Mouse (Mus musculus) hindbrain, embryonic 16.5 days (tissue): ENCODE data around the gene Kdm4d. TPM values are rescaled to one million over a fixed set of nuclear protein-coding genes. Genes with fewer than 3 reads are reported as not detected.

ENCODE experiments used
- ATAC-seq: fragments of 200-750 bp; cut with Nextera tagmentation; 2 replicates; pipeline ENCODE4 v1.8.0; 2017; ENCODE audit warnings: moderate TSS enrichment, moderate library complexity
- H3K27ac ChIP-seq: fragments of 300-500 bp; sonication (generic); 2 replicates; pipeline ENCODE4 v1.5.1; 2014; ENCODE audit warnings: low read depth, mild to moderate bottlenecking, control low read depth, low read length, moderate library complexity
- H3K27me3 ChIP-seq: fragments of 300-500 bp; sonication (generic); replicated peaks from 2 replicates; pipeline ENCODE4 v1.6.1; 2014; ENCODE audit warnings: low read length; ENCODE audit not compliant: control insufficient read depth, insufficient read depth
- H3K36me3 ChIP-seq: fragments of 300-500 bp; sonication (generic); 2 replicates; pipeline ENCODE4 v1.6.1; 2014; ENCODE audit warnings: mild to moderate bottlenecking, low read length, moderate library complexity, mixed read lengths; ENCODE audit not compliant: control insufficient read depth, insufficient read depth
- H3K4me1 ChIP-seq: fragments of 300-500 bp; sonication (generic); 2 replicates; pipeline ENCODE4 v1.6.1; 2014; ENCODE audit warnings: low read depth, low read length; ENCODE audit not compliant: control insufficient read depth, insufficient read depth
- H3K4me2 ChIP-seq: fragments of 300-500 bp; sonication (generic); 2 replicates; pipeline ENCODE4 v1.6.1; 2014; ENCODE audit warnings: mild to moderate bottlenecking, low read length, control low read depth, moderate library complexity
- H3K4me3 ChIP-seq: fragments of 300-500 bp; sonication (generic); 2 replicates; pipeline ENCODE4 v1.5.1; 2014; ENCODE audit warnings: mild to moderate bottlenecking, low read length, control low read depth, moderate library complexity
- H3K9ac ChIP-seq: fragments of 300-500 bp; sonication (generic); 2 replicates; pipeline ENCODE4 v1.6.1; 2014; ENCODE audit warnings: low read depth, mild to moderate bottlenecking, control low read depth, low read length, moderate library complexity
- H3K9me3 ChIP-seq: fragments of 300-500 bp; sonication (generic); 2 replicates; pipeline ENCODE4 v1.6.1; 2014; ENCODE audit warnings: mild to moderate bottlenecking, low read length, moderate library complexity; ENCODE audit not compliant: control insufficient read depth
- WGBS: fragments of 180-500 bp; shearing (Covaris S2); extraction: QIAGEN DNeasy Blood & Tissue Kit; methylation state at CpG from one replicate; pipeline ENCODE4 v1.1.7; 2014; 5-methylcytosine and 5-hydroxymethylcytosine counted together
- polyA plus RNA-seq: library from polyadenylated mRNA; unstranded; fragments of >200 nt; fragmentation: Nextera tagmentation; extraction: Ambion mirVana; gene quantifications from 2 replicates; pipeline ENCODE4 v1.2.1, GENCODE M21; 2015

Kdm4d gene
- polyA plus RNA-seq: 1.2 and 1.3 TPM in 2 replicates

DNA sequence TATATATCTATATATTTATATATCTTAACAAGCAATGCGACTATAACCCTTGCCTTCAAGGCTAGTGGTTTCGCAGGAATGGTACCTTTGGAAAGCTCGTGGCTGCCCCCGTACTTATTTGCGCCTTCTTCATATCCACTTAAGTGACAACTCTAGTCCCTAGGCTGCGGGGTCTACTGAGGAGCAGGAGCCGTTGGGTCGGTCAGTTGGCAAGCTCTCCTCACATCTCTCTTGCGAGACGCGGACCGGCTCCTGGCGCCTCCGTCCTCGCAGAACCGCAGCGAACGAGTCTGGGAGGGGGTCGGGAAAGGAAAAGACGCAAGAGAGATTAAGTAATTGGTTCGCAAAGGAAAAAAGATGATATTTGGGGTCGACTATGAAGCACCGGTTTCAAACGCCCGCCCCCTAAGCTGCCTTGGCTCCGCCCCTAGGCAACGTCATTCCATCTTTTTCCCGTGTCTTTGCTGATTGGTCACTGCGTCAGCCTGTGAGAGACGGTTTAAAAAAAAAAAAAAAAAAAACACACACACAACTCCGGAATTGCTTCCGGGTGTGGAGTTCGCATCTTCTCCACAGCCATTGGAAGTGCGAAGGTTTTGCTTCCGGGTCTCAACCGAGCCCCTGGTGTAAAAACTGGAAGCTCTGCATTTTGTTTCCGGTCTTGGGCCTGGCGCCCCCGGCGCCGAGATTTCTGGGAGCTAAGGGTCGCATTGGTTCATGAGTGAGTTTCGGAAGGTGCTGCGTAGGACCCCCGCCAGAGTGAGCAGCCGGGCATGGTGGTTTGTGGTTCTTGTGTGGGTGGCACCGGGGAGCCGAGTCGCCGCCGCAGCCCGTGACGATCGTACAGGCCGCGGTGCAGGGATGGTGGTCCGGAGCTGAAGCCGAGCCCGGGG lies at the start of gene Kdm4d, which contains the start of gene Cwc15:
Kdm4d (minus strand) TSS at position 460 of the 893 bp plus-strand sequence.
Cwc15 (plus strand) TSS at position 595 of the 893 bp plus-strand sequence.
- ATAC-seq: peak; percentile 99
- peak within 1 kb of the TSS; percentile 86 for H3K9ac ChIP-seq
- WGBS: under 1% methylated on average over 59 of the region's 59 CpGs

DNA sequence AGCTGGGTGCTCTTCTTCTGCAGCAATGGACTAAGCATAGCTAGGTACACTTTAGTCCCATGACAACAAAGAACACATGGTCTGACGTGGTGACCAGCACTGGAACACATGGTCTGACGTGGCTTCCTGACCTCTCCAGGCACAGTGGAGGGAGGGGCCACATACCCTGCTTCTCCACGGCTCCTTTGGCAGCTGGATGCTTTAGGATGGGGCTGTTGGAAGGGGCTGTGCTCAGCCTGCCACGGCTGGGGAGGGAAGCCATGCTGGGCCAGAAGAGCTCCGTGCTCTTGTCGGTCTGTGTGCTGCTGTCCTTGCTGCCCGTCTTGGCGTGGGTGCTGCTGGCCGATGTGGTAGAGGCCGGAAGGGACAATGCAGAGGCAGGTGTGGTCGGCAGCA lies 48.1 kb upstream of the Kdm4d start:
- H3K4me1 ChIP-seq: no peaks in the 10 kb centered on the region
- WGBS: 78% methylated on average over 11 of the region's 11 CpGs
- no peaks in the 10 kb centered on the region for H3K9me3 ChIP-seq
- H3K4me2 ChIP-seq: no peak overlapping the region
- H3K27me3 ChIP-seq: no peaks in the 10 kb centered on the region
- H3K9ac ChIP-seq: no peak overlapping the region
- ATAC-seq: no peak; the same call in 1 of the 2 replicates
- peaks cover 28% of the 10 kb centered on the region for H3K36me3 ChIP-seq
- H3K4me3 ChIP-seq: no peak overlapping the region
- H3K27ac ChIP-seq: no peak overlapping the region

More for the DNA sequence above, at the start of gene Kdm4d, which contains the start of gene Cwc15:
- Histone ChIP-seq H3K27ac (peak within 1 kb of the TSS; percentile 79), H3K9me3 (no peaks in the 10 kb centered on the region), H3K4me1 (peaks cover 10% of the 10 kb centered on the region), H3K4me2 (peak within 1 kb of the TSS; percentile 83), H3K4me3 (peak within 1 kb of the TSS; percentile 75), H3K36me3 (peaks cover 7% of the 10 kb centered on the region), H3K27me3 (no peaks in the 10 kb centered on the region)

DNA sequence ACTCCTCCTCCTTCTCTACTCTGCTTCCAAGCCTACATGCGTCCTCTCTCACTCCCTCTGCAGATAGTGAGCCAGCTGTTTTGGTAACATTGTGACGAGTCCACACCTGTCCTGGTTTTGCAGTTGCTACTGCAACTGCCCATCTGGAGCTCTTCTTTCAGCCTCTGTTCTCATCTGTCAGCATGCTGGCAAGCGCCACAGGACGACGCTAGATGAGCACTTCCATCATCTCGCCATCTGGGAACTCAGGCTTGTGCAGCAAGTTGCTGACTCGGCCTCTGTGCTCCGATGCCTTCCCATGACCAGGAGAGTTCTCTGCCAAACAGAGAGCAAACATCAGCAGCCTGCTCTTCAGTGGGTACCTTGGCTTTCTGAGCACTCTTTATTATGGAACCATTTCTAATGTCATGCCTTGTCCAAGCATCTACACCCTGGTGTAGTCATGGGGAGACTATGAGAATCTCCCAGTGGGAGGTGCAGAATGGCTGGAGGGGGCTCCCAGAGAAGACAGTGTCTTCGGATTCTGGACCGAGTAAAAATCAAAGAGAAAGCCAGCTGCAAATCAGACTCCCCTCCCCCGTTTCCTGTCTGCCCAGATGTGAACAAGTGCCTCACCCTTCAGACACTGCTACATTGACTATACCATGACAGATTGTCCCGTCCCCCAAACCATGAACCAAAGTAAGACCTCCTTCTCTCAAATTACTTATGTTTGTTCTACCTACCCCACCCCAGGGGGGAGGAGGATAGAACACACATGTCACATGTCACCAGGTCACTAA lies 47.5 kb upstream of the Kdm4d start:
- H3K36me3 ChIP-seq: peaks cover 28% of the 10 kb centered on the region
- H3K4me1 ChIP-seq: no peaks in the 10 kb centered on the region
- H3K9me3 ChIP-seq: no peaks in the 10 kb centered on the region
- no peaks in the 10 kb centered on the region for H3K27me3 ChIP-seq
- no peak overlapping the region for H3K4me3 ChIP-seq
- H3K9ac ChIP-seq: no peak overlapping the region
- peak; percentile 44; the same call in 1 of the 2 replicates for ATAC-seq
- no peak overlapping the region for H3K27ac ChIP-seq
- WGBS: 72% methylated on average over 12 of the region's 12 CpGs
- no peak overlapping the region for H3K4me2 ChIP-seq

GRCm38 (mm10) chr9:14544034-14544757 lies 43.9 kb upstream of the Kdm4d start:
- no peaks in the 10 kb centered on the region for H3K9me3 ChIP-seq
- no peak overlapping the region for H3K4me2 ChIP-seq
- H3K27me3 ChIP-seq: no peaks in the 10 kb centered on the region
- no peak overlapping the region for H3K4me3 ChIP-seq
- WGBS: 50% methylated on average over 9 of the region's 9 CpGs
- no peak for ATAC-seq
- no peak overlapping the region for H3K9ac ChIP-seq
- no peaks in the 10 kb centered on the region for H3K4me1 ChIP-seq
- peaks cover 22% of the 10 kb centered on the region for H3K36me3 ChIP-seq
- H3K27ac ChIP-seq: no peak overlapping the region

GRCm38 (mm10) chr9:14534833-14535456 lies 34.7 kb upstream of the Kdm4d start:
- H3K4me1 ChIP-seq: no peaks in the 10 kb centered on the region; the same call in 1 of the 2 replicates
- H3K9me3 ChIP-seq: no peaks in the 10 kb centered on the region
- 74% methylated on average over 9 of the region's 9 CpGs for WGBS
- no peaks in the 10 kb centered on the region for H3K27me3 ChIP-seq
- no peak overlapping the region for H3K4me3 ChIP-seq
- ATAC-seq: peak; percentile 74
- no peaks in the 10 kb centered on the region for H3K36me3 ChIP-seq
- no peak overlapping the region for H3K27ac ChIP-seq
- H3K4me2 ChIP-seq: no peak overlapping the region
- H3K9ac ChIP-seq: no peak overlapping the region

- WGBS: 87% methylated on average over 2 of the region's 2 CpGs
- H3K4me2 ChIP-seq: no peak overlapping the region
- H3K27me3 ChIP-seq: no peaks in the 10 kb centered on the region
- no peaks in the 10 kb centered on the region for H3K9me3 ChIP-seq
- H3K27ac ChIP-seq: no peak overlapping the region
- no peak overlapping the region for H3K9ac ChIP-seq
- no peaks in the 10 kb centered on the region for H3K36me3 ChIP-seq
- ATAC-seq: no peak
- H3K4me1 ChIP-seq: no peaks in the 10 kb centered on the region; the same call in 1 of the 2 replicates
- no peak overlapping the region for H3K4me3 ChIP-seq
Observed at GRCm38 (mm10) chr9:14533659-14534058, 33.4 kb upstream of the Kdm4d start.

- WGBS: 19% methylated on average over 3 of the region's 3 CpGs
- no peak overlapping the region for H3K4me2 ChIP-seq
- H3K4me3 ChIP-seq: no peak overlapping the region
- H3K36me3 ChIP-seq: no peaks in the 10 kb centered on the region
- H3K4me1 ChIP-seq: no peaks in the 10 kb centered on the region; the same call in 1 of the 2 replicates
- H3K27me3 ChIP-seq: no peaks in the 10 kb centered on the region
- H3K27ac ChIP-seq: no peak overlapping the region
- no peaks in the 10 kb centered on the region for H3K9me3 ChIP-seq
- ATAC-seq: peak; percentile 92
- no peak overlapping the region for H3K9ac ChIP-seq
Observed at GRCm38 (mm10) chr9:14532283-14532682, 32.0 kb upstream of the Kdm4d start.

DNA sequence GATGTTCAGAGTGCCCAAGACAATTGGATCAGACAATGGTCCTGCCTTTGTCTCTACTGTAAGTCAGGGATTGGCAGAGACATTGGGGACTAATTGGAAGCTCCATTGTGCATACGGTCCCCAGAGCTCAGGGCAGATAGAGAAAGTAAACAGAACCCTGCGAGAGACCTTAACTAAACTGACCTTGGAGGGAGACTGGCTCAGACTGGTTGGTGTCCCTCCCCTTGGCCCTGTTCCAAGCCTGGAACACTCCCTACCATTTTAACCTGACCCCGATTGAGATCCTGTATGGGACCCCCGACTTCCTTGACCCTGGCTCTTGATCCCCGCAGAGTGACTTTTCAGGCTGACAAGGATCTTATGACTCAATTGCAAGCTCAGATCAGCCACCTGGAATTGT lies 29.7 kb upstream of the Kdm4d start:
- Histone ChIP-seq H3K4me1 (no peaks in the 10 kb centered on the region; the same call in 1 of the 2 replicates), H3K36me3 (no peaks in the 10 kb centered on the region), H3K9me3 (no peaks in the 10 kb centered on the region), H3K27ac (no peak overlapping the region), H3K9ac (no peak overlapping the region), H3K27me3 (no peaks in the 10 kb centered on the region), H3K4me3 (no peak overlapping the region), H3K4me2 (no peak overlapping the region)
- ATAC-seq: no peak
- 75% methylated on average over 5 of the region's 5 CpGs for WGBS
